Mouse (Mus musculus): ENCODE results near the gene Gm43191.
A peak's percentile ranks its signal among the peaks of the same experiment; 100 is the strongest.
"Not testable (repeated sequence)": the region's sequence is repeated elsewhere in the genome, so short reads cannot be mapped to it uniquely, and the experiment has no call there.

Gm43191 gene

DNA sequence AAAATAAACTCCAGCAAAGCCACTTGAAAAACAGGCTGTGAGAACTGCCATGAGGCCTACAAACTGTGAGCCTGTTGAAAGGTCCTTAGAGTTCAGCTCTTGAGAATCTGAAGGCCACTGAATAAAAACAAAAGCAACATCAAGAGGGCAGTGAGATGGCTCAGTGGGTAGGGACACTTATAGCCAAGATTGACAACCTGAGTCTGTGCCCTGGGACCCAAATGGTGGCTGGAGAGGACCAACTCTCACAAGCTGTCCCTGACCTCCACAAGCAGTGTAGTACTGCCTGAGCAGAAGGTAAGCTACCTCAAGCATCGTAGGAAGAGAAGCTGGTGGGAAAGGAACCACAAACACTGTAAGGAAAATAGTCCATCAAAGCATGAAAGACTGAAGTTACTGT is at the start of gene Gm43191:
TSS of gene Gm43191 (minus strand) at position 101 of the 400 bp plus-strand sequence.
- no peak for DNase-seq (ENCODE audit: low read depth, low spot score)

DNA sequence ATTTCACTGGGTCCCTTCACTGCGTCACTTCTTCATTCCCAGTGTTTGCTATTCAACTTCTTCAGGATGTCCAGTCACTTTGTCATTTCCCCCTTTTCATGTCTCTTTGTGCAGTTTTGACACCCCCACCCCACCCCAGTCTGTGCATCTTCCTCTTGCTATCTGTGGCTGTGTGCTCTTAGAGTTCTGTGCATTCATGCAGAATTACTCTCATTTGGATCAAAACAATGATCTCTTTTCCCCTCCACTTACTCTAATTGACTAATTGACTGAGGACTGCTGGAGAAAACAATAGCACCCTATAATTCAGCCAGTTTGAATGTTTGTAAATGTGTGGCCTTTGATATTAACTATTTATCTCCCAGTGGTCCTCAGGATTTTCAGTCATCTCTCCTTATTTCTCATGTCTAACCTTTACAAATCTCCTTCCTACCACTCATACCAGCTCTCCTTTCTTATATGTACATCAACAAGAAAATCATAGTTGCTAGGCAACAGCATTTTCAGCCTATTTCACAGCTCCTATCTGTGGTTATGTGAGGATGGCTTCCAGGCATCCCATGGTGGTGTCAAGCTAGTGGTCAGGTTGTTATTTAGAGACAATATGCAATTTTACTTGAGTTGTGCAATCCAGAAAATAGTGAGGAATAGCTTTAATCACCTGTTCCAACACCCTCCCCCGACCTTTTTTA is 48.6 kb upstream of the Gm43191 start:
- DNase-seq (ENCODE audit: low read depth, low spot score) = no peak

DNA sequence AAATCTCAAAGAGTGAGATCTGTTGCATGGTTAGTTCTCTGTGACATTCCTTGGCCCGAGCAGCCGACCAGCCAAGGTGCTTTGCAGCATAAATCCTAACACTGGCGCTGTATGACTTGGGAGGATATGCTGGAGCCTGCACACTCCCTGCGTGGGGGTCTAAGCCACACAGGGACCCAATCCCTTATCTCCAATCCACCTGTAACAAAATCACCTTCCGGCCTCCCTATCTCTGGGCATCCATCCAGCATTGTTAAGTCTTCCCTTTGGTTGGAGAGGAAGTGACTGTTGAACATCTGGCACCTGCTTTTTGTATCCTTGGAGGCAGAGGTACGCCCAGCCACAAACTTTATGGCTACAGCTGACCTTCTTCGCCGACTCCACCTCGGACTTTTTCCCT is 45.7 kb upstream of the Gm43191 start:
- DNase-seq (ENCODE audit: low read depth, low spot score) = no peak

DNA sequence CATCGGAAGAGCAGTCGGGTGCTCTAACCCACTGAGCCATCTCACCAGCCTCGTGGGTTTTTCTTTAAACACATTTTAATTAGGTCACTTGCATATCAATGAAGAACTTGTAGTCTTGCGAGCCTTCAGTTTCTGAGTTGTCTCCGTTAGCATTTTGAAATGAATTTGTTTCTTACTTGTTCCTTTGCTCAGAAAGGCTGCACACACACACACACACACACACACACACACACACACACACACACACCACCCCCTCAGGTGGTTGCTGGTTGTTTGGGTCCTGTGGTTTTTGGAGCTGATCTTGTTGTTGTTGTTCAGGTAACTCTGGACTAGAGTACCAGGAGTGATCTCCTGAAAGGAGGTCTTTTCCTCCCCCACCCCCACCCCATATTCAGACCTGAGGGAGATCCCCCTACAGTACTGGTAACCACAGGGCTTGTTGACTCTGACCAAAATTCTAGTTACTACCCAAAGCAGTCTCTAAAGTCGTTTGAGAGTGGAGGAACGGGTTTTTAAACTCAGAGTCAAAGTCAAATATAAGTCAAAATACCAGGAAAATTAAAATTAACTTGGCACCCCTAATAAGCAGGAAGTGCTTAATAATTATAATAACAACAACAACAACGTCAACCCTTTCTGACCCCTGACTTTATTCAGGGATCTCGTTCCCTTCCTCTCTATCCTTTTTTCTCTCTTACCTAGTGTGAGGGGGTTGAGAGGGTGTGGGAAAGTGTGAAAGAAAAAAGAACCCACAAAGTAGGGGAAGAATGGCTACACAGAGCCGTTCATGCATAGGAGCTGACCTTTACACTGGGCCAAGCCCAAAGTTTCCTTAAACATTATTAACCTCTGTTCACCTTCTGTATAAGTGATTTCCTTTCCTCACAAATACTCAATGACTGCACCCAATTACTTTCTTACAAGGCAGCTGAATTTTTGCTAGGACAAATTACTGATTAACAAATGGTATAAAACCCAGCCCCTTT is 42.7 kb upstream of the Gm43191 start:
- no peak for DNase-seq (ENCODE audit: low read depth, low spot score)

DNA sequence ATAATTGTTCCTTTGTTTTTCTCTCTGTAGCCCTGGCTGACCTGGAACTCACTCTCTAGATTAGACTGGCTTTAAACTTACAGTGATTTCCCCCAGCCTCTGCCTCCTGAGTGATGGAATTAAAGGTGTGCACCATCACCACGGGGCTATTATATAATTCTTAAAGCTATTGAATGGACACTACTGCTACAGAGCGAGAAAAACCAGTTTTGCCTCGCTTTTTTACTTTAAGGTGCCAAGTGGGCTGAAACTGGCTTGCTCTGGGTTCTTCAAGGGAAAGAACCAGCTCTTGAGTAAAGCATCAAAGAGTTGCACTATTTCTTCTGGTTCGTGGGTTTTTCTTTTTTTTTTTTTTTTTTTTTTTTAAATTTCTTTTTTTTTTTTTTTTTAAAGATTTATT is 41.9 kb upstream of the Gm43191 start:
- DNase-seq (ENCODE audit: low read depth, low spot score) = no peak

DNA sequence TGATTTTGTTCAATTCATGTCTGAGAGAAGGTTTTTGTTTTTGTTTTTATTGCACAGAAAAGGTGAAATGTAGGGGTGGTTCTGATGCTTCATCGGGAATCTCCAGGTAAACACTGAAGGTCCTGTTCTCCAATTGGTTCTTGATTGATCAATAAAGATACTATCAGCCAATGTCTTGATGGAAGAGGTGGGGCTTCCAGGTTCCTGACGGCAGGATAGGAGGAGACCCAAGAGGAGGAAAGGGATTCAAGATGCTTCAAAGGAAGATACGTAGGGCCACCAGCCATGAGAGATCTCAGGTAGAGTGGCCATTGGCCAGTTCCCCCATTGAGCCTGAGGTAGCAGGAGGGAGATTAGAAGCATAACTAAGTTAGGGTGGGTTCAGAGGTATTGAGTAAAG is 37.9 kb upstream of the Gm43191 start:
- DNase-seq (ENCODE audit: low read depth, low spot score) = no peak

DNA sequence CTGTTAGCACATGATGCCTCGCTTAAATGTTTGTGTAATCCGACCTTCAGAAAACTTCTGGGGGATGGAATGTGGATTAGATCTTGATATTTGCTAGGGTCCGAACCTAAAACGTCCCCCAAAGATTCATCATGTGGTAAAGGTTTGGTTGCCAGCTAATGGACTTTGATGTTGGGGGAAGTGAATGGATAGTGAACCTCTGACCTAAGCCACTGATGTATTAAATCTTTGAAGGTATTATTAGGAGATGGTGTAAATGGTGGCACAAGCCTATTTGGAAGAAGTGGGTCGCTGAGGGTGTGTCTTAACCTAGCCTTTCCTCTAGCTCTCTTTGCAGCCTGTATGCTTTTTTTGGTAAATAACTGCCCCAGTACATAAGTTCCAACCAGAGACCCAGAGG is 32.0 kb upstream of the Gm43191 start:
- no peak for DNase-seq (ENCODE audit: low read depth, low spot score)

DNA sequence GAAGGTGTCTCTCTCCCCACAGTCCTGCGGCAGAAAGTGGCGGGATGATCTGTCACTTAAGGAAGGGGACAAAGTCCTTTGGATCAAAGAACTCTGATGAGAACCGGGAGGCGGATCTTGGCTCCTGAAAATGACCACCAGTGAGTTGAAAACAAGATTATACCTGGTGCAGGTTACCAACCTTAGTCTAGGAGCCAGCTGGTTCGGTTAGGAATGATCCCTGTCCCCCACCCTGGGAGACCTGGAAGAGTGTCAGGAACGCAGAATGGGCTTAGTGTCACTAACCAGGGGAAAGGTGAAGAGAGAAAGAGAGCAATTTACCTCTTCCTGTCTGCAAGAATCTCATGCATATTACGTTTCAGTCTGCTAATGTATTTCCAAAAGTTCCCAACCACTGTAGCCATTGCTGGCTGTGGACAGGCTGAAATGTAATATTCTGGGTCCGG is 31.4 kb upstream of the Gm43191 start, which contains the start of gene Slc35a3:
TSS of gene Slc35a3 (minus strand) at position 396 of the 446 bp plus-strand sequence.
- no peak for DNase-seq (ENCODE audit: low read depth, low spot score)

DNA sequence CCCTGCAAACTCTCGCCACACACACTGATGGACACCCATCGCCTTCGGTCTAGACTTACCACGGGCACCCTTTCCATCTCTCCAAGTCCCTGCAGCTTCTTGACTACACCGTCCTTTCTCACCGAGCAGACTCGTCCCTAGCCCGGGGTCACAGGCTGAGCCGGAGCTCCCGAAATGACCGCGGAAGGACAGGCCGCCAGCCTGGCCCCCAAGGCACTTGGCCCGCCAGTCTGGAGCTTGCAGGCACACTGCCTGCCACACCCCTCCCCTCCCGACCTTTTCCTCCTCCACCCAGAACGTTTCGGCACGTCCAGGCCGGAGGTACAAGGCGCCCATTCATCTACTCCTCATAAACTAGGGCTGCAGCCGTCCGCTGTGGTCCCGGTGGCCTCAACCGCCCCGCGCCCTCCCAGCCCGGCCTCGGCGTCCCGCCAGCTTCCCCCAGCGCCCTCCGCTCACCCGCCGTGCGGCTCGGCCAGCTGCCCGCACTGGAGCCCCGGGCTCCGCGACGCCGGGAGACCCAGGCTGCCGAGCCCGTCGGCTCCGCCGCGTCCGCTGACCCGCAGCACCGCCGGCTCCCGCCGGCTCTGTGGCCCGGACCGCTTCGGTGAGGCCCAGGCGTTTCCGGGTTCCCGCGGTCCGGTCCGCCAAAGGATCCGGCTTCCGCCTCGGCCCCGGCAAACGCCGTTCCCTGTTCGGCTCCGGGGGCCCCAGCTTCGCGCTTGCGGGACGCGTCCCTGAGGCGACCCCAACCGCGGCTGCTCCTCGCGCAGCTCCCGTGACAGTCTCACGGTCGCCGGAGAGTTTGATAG is 30.8 kb upstream of the Gm43191 start:
- peak; percentile 47 for DNase-seq (ENCODE audit: low read depth, low spot score)

DNA sequence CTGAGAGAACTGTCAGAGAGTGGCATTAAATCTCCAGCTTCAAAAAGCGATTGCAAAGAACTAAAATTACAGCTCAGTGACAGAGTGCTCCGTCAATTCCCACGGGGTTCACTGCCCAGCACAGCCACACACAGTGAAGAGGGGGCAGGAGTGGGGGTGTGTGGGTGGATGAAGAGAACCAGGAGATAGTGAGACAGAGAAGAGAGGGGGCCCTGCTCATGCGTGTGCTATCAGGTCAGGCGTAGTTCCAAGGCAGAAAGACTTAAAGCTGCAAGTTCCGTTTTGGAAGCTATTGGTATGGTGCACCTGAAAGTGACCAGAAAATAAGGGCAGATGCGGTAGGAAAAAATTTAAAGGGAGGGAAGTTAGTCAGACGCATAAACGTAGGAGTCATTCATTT is 29.9 kb upstream of the Gm43191 start:
- no peak for DNase-seq (ENCODE audit: low read depth, low spot score)

DNA sequence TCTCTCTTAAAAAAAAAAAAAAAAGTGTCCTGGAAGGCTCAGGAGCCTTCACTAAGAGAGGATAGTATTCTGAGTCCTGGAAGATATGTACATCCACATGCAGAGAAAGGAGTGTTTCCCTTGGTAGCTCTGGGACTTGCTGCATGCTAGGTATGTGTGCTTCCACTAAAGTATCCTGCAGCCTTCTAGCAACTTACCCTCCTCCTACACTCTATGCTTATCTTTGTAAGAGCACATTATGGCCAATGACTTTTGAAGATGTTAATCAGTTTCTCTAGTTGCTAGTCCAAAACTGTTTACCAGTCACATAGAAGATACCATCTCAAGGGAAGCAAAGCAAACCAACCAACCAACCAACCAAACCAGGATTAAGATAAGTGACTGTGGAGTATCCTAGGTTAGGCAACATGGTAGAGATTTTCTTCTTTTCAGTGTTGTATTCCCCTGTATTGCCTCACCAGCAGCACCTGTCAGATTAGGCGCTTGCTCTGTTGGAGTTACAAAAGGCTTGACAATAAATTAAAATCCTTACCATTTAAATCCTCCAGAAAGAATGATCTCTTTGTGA is 24.7 kb upstream of the Gm43191 start:
- DNase-seq (ENCODE audit: low read depth, low spot score) = no peak

DNA sequence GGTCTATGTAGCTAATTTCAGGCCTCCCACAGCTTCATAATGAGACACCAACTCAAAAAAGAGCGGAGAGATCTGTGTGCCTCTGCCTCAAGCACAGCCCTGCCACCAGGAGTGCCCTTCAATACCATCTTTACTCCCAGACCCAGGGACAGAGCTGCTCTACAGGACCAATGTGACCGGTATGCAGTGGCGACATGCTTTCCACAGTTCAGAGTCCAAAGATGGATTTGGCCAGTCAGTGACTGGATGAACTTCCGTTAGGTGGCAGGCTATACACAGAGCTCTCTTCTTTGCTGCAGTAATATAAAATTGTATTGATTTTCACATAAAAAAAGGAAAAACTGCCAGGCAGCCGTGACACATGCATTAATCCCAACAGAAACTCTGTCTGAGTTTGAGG is 22.8 kb upstream of the Gm43191 start:
- DNase-seq (ENCODE audit: low read depth, low spot score) = no peak

DNA sequence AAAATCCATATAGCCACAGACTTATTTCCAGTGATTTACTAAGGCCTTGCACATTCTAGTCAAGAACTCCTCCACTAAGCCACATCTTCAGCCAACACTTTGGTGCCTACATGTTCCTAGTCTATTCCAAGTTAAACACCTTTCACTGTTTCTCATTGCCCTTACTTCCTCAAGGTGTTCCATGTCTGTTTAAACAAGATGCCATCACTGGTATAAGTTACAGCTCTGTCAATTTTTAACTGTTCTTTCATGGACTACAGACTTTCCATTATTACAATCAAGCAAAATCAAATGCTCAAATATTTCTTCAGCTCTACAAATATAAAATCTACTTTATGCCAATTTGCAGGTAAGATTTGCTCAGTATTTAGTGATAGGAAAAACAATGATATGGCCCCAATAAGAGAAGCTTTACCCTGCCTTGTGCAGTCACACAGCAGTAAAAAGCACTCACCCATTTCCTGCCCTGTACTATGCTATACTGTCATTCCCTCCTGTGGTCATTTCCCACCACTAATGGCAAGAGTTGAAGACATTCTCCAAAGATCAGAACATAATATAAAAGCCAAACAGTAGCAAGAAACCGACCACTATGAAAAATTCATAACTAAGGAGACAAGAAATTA is 21.7 kb upstream of the Gm43191 start:
- no peak for DNase-seq (ENCODE audit: low read depth, low spot score)

DNA sequence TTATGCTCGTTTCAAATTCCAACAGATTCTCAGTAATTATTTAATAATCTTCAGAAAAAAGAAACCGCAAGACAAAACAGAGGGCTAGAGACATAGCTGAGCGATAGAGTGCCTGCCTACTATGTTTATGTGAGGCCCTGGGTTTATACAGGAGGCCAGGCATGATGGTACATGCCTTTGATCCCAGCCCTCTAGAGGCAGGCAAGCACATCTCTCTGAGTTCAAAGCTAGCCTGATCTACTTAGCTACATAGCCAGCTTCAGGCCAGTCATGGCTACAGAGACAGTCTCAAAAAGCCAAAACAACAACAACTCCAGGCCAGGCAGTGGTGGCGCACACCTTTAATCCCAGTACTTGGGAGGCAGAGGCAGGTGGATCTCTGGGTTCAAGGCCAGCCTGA is 20.5 kb upstream of the Gm43191 start:
- DNase-seq (ENCODE audit: low read depth, low spot score) = no peak

DNA sequence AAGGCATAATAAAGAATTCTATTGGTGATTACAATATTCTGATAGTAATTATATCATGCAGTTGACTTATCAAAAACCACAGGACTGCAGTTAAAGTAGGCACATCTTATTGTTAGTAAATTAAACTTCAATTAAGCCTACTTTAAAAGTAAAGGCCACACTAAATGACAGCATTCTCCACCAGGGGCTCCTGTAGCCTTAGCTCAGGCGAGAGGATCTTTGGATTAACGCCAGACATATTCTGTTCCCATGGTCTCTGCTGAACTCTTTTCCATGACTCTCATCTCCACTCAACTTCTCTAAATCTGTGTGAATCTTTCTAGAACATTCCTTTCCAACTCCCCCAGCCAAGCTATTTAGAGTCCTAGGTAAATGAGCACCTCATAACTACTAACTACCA is 17.7 kb upstream of the Gm43191 start:
- DNase-seq (ENCODE audit: low read depth, low spot score) = no peak

DNA sequence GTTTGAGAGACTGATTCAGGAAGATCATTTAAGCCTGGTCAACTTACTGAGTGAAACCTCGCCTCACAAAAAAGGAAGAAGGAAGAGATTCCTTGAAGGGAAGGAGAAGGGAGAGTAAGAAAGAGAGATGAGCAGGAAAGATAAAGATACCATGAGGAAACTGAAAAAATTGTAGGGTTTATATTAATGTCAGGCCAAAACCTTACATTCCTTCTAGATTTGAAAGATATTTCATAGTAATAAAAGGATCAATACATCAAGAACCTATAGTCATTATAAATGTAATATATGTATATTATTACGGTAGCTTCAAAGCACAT is 14.6 kb upstream of the Gm43191 start:
- no peak for DNase-seq (ENCODE audit: low read depth, low spot score)

DNA sequence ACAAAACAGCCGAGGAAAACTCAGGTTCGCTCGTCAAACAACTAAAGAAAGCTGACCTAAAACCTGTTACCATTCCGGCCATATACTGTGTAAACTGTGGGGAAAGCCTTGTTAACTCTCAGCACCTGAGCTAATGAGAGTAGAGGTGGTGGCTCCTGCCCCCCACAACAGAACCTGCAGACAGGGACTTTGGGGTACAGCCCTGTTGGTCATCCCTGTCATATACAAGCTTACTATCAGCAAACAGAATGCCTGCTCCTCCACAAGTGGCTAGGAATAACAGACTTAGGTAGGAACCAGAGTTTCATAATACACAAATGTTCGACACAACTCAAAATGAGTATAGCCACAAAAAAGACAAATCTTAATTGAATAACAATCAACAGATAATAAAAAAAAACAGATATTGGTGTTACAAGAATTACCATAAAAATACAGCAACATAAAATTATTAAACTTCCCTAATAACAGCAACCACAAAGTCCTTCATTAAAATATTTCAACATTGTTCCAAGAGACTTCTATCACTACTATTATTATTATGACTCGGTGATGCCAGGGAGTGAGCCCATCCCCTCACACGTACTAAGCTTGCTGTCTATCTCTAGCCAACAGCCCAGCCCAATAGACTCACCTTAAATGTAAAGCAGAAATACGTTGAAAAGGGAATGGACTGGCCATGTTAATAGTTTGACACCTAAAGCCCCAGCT is 14.1 kb upstream of the Gm43191 start:
- no peak for DNase-seq (ENCODE audit: low read depth, low spot score)

DNA sequence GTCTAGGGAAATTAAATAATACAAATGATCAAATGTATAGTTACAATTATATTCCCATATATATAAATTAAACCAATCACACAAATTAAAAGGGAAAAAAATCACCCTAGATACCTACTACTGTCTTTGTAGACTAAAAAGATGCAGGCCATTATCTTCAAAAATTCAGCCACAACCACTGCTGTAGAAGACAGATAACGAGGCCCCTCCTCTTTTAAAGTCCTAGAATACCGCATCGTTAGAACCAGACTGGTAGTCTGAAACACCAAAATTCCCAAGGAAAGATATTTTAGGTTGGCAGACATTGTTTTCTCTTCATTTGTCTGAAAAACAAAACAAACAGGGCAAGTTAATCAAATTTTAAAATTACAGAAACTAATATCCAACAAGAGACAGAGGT is 13.3 kb upstream of the Gm43191 start:
- no peak for DNase-seq (ENCODE audit: low read depth, low spot score)

DNA sequence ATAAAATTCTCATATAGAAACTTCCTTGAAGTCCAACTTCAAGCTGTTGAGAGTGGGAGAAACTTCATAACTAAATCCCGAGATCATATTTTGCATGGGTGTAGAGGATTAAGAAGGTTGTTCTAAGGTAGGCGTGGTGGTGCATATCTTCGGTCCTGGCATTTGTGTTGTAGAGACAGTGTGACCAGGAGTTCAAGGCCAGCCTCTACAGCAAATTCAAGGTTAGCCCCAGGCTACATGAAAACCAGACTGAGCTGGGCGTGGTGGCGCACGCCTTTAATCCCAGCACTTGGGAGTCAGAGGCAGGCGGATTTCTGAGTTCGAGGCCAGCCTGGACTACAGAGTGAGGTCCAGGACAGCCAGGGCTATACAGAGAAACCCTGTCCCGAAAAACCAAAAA is 16.8 kb downstream of the Gm43191 start:
- not testable (repeated sequence) for DNase-seq (ENCODE audit: low read depth, low spot score)

DNA sequence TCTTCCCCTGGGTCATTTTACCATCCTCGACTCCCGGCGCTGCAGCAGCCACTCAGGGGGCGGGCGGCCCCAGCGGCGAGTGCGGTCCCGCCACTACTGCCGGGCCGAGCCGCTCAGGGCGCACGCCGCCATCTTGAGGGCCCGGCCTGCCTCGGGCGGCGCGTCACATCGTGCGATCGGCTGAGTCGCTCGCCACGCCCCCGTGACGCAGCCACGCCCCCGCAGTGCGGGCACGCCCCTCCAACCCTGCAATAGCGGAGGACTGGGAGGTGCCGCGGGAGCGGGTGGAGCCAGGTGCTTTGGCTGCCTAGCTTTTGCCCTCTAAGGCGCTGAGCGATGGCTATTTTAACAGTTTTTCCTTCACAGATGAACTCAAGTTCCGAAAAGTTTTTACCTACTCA is 18.6 kb downstream of the Gm43191 start, which contains the start of gene Mfsd14a:
TSS of gene Mfsd14a (minus strand) at position 215 of the 401 bp plus-strand sequence.
- DNase-seq (ENCODE audit: low read depth, low spot score) = peak; percentile 83
